Mouse (Mus musculus) embryonic facial prominence, embryonic 13.5 days (tissue): ENCODE results near the gene Cep128. TPM values are rescaled to one million over a fixed set of nuclear protein-coding genes. Genes with fewer than 3 reads are reported as not detected.

Source experiments
- ATAC-seq: fragments of 200-750 bp; cut with Nextera tagmentation; 2 replicates; pipeline ENCODE4 v1.8.0; 2017; ENCODE audit warnings: low read depth; ENCODE audit not compliant: insufficient number of reproducible peaks, insufficient read depth, low FRiP score, low TSS enrichment
- H3K27ac ChIP-seq: fragments of 300-500 bp; sonication (generic); 2 replicates; pipeline ENCODE4 v1.5.1; 2015; ENCODE audit warnings: moderate library complexity, mild to moderate bottlenecking, inconsistent platforms
- H3K27me3 ChIP-seq: fragments of 300-500 bp; sonication (generic); 2 replicates; pipeline ENCODE4 v1.6.1; 2015; ENCODE audit warnings: mild to moderate bottlenecking, inconsistent platforms
- H3K36me3 ChIP-seq: fragments of 300-500 bp; sonication (generic); 2 replicates; pipeline ENCODE4 v1.6.1; 2015; ENCODE audit warnings: mild to moderate bottlenecking, inconsistent platforms
- H3K4me1 ChIP-seq: fragments of 300-500 bp; sonication (generic); 2 replicates; pipeline ENCODE4 v1.6.1; 2015; ENCODE audit warnings: inconsistent platforms
- H3K4me2 ChIP-seq: fragments of 300-500 bp; sonication (generic); 2 replicates; pipeline ENCODE4 v1.6.1; 2015; ENCODE audit warnings: moderate library complexity, mild to moderate bottlenecking, inconsistent platforms
- H3K4me3 ChIP-seq: fragments of 300-500 bp; sonication (generic); 2 replicates; pipeline ENCODE4 v1.5.1; 2015; ENCODE audit warnings: mild to moderate bottlenecking, inconsistent platforms
- H3K9ac ChIP-seq: fragments of 300-500 bp; sonication (generic); 2 replicates; pipeline ENCODE4 v1.6.1; 2015; ENCODE audit warnings: mild to moderate bottlenecking, inconsistent platforms
- H3K9me3 ChIP-seq: fragments of 300-500 bp; sonication (generic); 2 replicates; pipeline ENCODE4 v1.6.1; 2016; ENCODE audit warnings: inconsistent platforms
- WGBS: fragments of 180-500 bp; shearing (Covaris S2); methylation state at CpG from one replicate; pipeline ENCODE4 v1.1.7; 2015; ENCODE audit warnings: mixed read lengths; 5-methylcytosine and 5-hydroxymethylcytosine counted together
- polyA plus RNA-seq: library from polyadenylated mRNA; unstranded; fragments of >200 nt; fragmentation: Nextera tagmentation; extraction: Ambion mirVana; gene quantifications from 2 replicates; pipeline ENCODE4 v1.2.1, GENCODE M21; 2015

Gene Cep128
- polyA plus RNA-seq, 1 experiment from 2014 or later, result 9.1 TPM

- Histone ChIP-seq H3K9ac (no peak overlapping the region), H3K4me2 (no peak overlapping the region), H3K36me3 (no peaks in the 10 kb centered on the region), H3K9me3 (no peaks in the 10 kb centered on the region), H3K4me1 (no peaks in the 10 kb centered on the region), H3K4me3 (no peak overlapping the region), H3K27me3 (no peaks in the 10 kb centered on the region), H3K27ac (no peak overlapping the region)
- 79% methylated on average over 3 of the region's 3 CpGs for WGBS
- no peak for ATAC-seq
These were observed 331.9 kb downstream of the Cep128 start for GRCm38 (mm10) chr12:91052301-91052700.

- no peak for ATAC-seq
- H3K9me3 ChIP-seq, result no peaks in the 10 kb centered on the region
- H3K4me3 ChIP-seq, result no peak overlapping the region
- no peaks in the 10 kb centered on the region for H3K27me3 ChIP-seq
- H3K36me3 ChIP-seq, result no peaks in the 10 kb centered on the region
- H3K27ac ChIP-seq, result no peak overlapping the region
- H3K4me2 ChIP-seq, result no peak overlapping the region
- WGBS, result 84% methylated on average over 9 of the region's 9 CpGs
- no peak overlapping the region for H3K9ac ChIP-seq
- no peaks in the 10 kb centered on the region for H3K4me1 ChIP-seq
These were observed 333.4 kb downstream of the Cep128 start for GRCm38 (mm10) chr12:91050593-91051325.

- Histone ChIP-seq H3K36me3 (no peaks in the 10 kb centered on the region), H3K27ac (no peak overlapping the region), H3K27me3 (no peaks in the 10 kb centered on the region), H3K4me3 (no peak overlapping the region), H3K4me1 (no peaks in the 10 kb centered on the region), H3K4me2 (no peak overlapping the region), H3K9me3 (no peaks in the 10 kb centered on the region), H3K9ac (no peak overlapping the region)
- ATAC-seq, result no peak
- 79% methylated on average over 4 of the region's 4 CpGs for WGBS
These were observed 342.8 kb downstream of the Cep128 start for GRCm38 (mm10) chr12:91041363-91041762.

GRCm38 (mm10) chr12:91040267-91040905 is 343.8 kb downstream of the Cep128 start:
- ATAC-seq, result no peak
- H3K27me3 ChIP-seq, result no peaks in the 10 kb centered on the region
- no peaks in the 10 kb centered on the region for H3K4me1 ChIP-seq
- H3K27ac ChIP-seq, result no peak overlapping the region
- no peak overlapping the region for H3K4me2 ChIP-seq
- no peaks in the 10 kb centered on the region for H3K36me3 ChIP-seq
- WGBS, result 51% methylated on average over 7 of the region's 7 CpGs
- no peak overlapping the region for H3K4me3 ChIP-seq
- no peaks in the 10 kb centered on the region for H3K9me3 ChIP-seq
- no peak overlapping the region for H3K9ac ChIP-seq

- no peak for ATAC-seq
- Histone ChIP-seq H3K4me1 (no peaks in the 10 kb centered on the region), H3K27me3 (no peaks in the 10 kb centered on the region), H3K9ac (no peak overlapping the region), H3K9me3 (no peaks in the 10 kb centered on the region), H3K27ac (no peak overlapping the region; the same call in 1 of the 2 replicates), H3K36me3 (no peaks in the 10 kb centered on the region), H3K4me3 (no peak overlapping the region), H3K4me2 (no peak overlapping the region)
- WGBS, result 57% methylated on average over 5 of the region's 5 CpGs
These were observed 355.1 kb downstream of the Cep128 start for GRCm38 (mm10) chr12:91029116-91029515.

- Histone ChIP-seq H3K9me3 (no peaks in the 10 kb centered on the region), H3K4me3 (no peak overlapping the region), H3K27me3 (no peaks in the 10 kb centered on the region), H3K27ac (no peak overlapping the region), H3K4me2 (no peak overlapping the region), H3K9ac (no peak overlapping the region), H3K4me1 (no peaks in the 10 kb centered on the region), H3K36me3 (no peaks in the 10 kb centered on the region)
- ATAC-seq, result 0 out of 2 replicates have a peak, but pooled peaks have one; percentile 6
- 68% methylated on average over 9 of the region's 9 CpGs for WGBS
These were observed 356.5 kb downstream of the Cep128 start for GRCm38 (mm10) chr12:91027681-91028080.

- H3K36me3 ChIP-seq, result no peaks in the 10 kb centered on the region
- no peaks in the 10 kb centered on the region for H3K27me3 ChIP-seq
- H3K9me3 ChIP-seq, result no peaks in the 10 kb centered on the region
- H3K4me2 ChIP-seq, result no peak overlapping the region
- no peak overlapping the region for H3K4me3 ChIP-seq
- no peak overlapping the region for H3K27ac ChIP-seq
- no peaks in the 10 kb centered on the region for H3K4me1 ChIP-seq
- no peak for ATAC-seq
- H3K9ac ChIP-seq, result no peak overlapping the region
- WGBS, result 59% methylated on average over 4 of the region's 4 CpGs
These were observed 357.1 kb downstream of the Cep128 start for GRCm38 (mm10) chr12:91027100-91027499.

GRCm38 (mm10) chr12:91015075-91015474 is 369.1 kb downstream of the Cep128 start:
- 34% methylated on average over 6 of the region's 6 CpGs for WGBS
- ATAC-seq, result no peak
- peaks cover 22% of the 10 kb centered on the region for H3K4me1 ChIP-seq

GRCm38 (mm10) chr12:91013043-91013442 is 371.2 kb downstream of the Cep128 start:
- Histone ChIP-seq H3K27ac (no peak overlapping the region), H3K4me2 (no peak overlapping the region), H3K36me3 (no peaks in the 10 kb centered on the region), H3K27me3 (no peaks in the 10 kb centered on the region), H3K4me3 (no peak overlapping the region), H3K9ac (no peak overlapping the region), H3K9me3 (no peaks in the 10 kb centered on the region), H3K4me1 (peaks cover 22% of the 10 kb centered on the region)
- ATAC-seq, result no peak
- WGBS, result 79% methylated on average over 6 of the region's 6 CpGs

More at GRCm38 (mm10) chr12:91015075-91015474, 369.1 kb downstream of the Cep128 start:
- Histone ChIP-seq H3K27ac (peak overlapping the region; percentile 77), H3K4me2 (peak overlapping the region; percentile 28; the same call in 1 of the 2 replicates), H3K9ac (no peak overlapping the region), H3K4me3 (no peak overlapping the region), H3K27me3 (no peaks in the 10 kb centered on the region), H3K36me3 (no peaks in the 10 kb centered on the region), H3K9me3 (no peaks in the 10 kb centered on the region)

- WGBS, result 66% methylated on average over 4 of the region's 4 CpGs
- no peak for ATAC-seq
These were observed 372.0 kb downstream of the Cep128 start for GRCm38 (mm10) chr12:91012184-91012583.

GRCm38 (mm10) chr12:91008736-91009135 is 375.5 kb downstream of the Cep128 start:
- no peaks in the 10 kb centered on the region for H3K4me1 ChIP-seq
- H3K9ac ChIP-seq, result no peak overlapping the region
- no peak overlapping the region for H3K4me3 ChIP-seq
- no peaks in the 10 kb centered on the region for H3K9me3 ChIP-seq
- no peaks in the 10 kb centered on the region for H3K36me3 ChIP-seq
- no peak overlapping the region for H3K27ac ChIP-seq
- ATAC-seq, result no peak
- H3K4me2 ChIP-seq, result no peak overlapping the region
- H3K27me3 ChIP-seq, result no peaks in the 10 kb centered on the region
- 77% methylated on average over 5 of the region's 5 CpGs for WGBS

More at GRCm38 (mm10) chr12:91012184-91012583, 372.0 kb downstream of the Cep128 start:
- no peaks in the 10 kb centered on the region for H3K27me3 ChIP-seq
- no peak overlapping the region for H3K27ac ChIP-seq
- no peaks in the 10 kb centered on the region for H3K9me3 ChIP-seq
- no peak overlapping the region for H3K9ac ChIP-seq
- H3K36me3 ChIP-seq, result no peaks in the 10 kb centered on the region
- H3K4me2 ChIP-seq, result no peak overlapping the region
- peaks cover 22% of the 10 kb centered on the region for H3K4me1 ChIP-seq
- H3K4me3 ChIP-seq, result no peak overlapping the region

GRCm38 (mm10) chr12:91008170-91008569 is 376.0 kb downstream of the Cep128 start:
- Histone ChIP-seq H3K27ac (no peak overlapping the region), H3K9me3 (no peaks in the 10 kb centered on the region), H3K4me3 (no peak overlapping the region), H3K4me2 (no peak overlapping the region), H3K9ac (no peak overlapping the region), H3K36me3 (no peaks in the 10 kb centered on the region), H3K27me3 (no peaks in the 10 kb centered on the region), H3K4me1 (no peaks in the 10 kb centered on the region)
- no peak for ATAC-seq
- WGBS, result 60% methylated on average over 3 of the region's 3 CpGs
